Mouse (Mus musculus): ENCODE data around the gene Arap1. TPM values are rescaled to one million over a fixed set of nuclear protein-coding genes. Genes with fewer than 3 reads are reported as not detected.

Gene Arap1
- total and polyA plus RNA-seq, 2 experiments: 43.8 to 88.2 TPM

DNA sequence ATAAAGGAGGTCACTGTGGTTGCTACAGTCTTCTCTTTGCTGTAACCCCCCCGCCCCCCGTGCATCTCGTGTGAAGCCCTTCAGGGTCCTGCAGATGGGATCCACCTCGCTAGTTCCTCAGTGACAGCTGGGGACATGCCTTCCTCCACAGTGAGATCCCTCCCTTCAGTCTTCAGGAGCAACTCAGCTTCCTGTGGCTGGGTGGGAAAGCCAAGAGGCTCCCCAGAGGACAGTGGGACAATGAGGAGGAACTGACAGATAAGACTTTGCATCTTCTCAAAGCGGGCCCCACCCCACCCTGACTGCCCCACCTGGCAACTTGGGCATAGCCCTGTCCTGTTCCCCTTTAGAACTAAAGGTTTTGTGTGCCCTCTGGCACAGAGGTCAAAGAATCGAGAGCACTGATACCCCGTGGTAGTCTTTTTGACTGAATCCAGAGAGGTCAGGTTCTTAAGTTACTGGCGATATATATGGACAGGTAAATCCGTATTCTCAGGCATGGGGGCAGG, 111.5 kb downstream of the Arap1 start:
- Histone ChIP-seq H3K27ac (replicated peaks; ENCODE audit: insufficient read depth, low read depth, low read length) (no peak overlapping the region), H3K27me3 (ENCODE audit: control insufficient read depth, insufficient read depth, low read length) (no peaks in the 10 kb centered on the region), H3K4me3 (ENCODE audit: insufficient read depth, low read depth, low read length) (no peak overlapping the region), H3K79me2 (ENCODE audit: control insufficient read depth, insufficient read depth, low read length) (no peaks in the 10 kb centered on the region), H3K4me1 (ENCODE audit: control insufficient read depth, insufficient read depth, low read length) (peaks cover 3% of the 10 kb centered on the region), H3K36me3 (ENCODE audit: control insufficient read depth, insufficient read depth, low read length) (no peaks in the 10 kb centered on the region), H3K9ac (ENCODE audit: low read depth, low read length) (no peak overlapping the region)
- no peak for DNase-seq (ENCODE audit: extremely low read depth, low read depth, low spot score)
- WGBS: 71% methylated on average over 9 of the region's 9 CpGs
- TF ChIP-seq CTCF (IDR thresholded peaks at IDR 0.05; ENCODE audit: low read depth, low read length) (no peak), POLR2A (IDR thresholded peaks at IDR 0.05; ENCODE audit: extremely low read depth, insufficient read depth, low read length) (no peak)

DNA sequence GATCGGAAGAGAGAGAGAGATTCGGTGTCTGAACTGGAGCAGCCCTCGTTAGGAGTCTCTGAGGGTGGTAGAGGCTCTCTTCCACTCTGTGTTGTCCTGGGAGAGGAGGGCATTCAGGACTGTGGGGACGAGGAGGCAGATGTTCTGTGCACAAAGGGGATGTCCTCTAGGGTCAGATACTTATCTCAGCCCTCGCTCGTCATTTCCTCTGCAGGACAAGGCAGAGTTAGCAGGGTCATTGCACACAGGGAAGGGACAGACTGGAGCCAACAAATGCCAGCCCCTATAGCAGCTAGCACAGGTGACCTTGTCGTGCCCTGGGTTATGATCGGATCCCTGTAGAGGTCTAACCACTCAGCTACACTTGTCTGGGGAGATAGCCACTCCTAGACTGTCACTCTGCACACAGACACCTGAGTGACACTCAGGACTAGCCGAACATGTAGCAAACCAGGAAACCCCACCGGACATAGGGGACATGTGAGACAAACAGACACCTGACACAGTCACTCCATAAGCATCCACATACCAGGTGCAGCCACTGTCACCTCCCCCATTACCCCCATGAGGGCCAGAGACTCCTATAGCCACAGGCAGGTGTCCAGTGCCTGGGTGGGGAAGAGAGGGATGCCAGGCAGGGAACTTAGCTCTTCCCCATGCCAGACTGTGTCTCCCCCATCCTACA, 112.2 kb downstream of the Arap1 start:
- WGBS: 64% methylated on average over 10 of the region's 10 CpGs
- Histone ChIP-seq H3K4me1 (ENCODE audit: control insufficient read depth, insufficient read depth, low read length) (peaks cover 2% of the 10 kb centered on the region; the same call in 1 of the 2 replicates), H3K9ac (ENCODE audit: low read depth, low read length) (no peak overlapping the region)

DNA sequence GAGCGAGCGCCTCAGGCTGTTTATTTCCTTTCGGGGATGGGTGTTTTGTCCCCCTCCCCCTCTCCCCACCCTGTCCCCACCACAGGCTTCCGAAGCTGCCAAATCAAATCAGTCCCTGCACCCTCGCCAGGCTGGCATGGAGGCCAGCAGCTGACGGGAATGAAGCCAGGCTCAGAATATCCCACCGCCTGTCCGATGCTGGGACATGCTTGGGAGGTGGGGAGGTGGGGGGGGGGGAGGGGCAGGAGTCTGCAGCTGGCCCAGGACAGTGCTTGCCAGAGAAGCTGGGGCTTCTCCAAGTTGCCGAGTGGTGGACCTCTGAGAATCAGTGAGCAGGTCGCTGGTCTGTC, 112.7 kb downstream of the Arap1 start:
- TF ChIP-seq CTCF (IDR thresholded peaks at IDR 0.05; ENCODE audit: low read depth, low read length) (no peak), POLR2A (IDR thresholded peaks at IDR 0.05; ENCODE audit: extremely low read depth, insufficient read depth, low read length) (no peak)
- Histone ChIP-seq H3K4me1 (ENCODE audit: control insufficient read depth, insufficient read depth, low read length) (peaks cover 4% of the 10 kb centered on the region; the same call in 1 of the 2 replicates), H3K36me3 (ENCODE audit: control insufficient read depth, insufficient read depth, low read length) (no peaks in the 10 kb centered on the region), H3K27me3 (ENCODE audit: control insufficient read depth, insufficient read depth, low read length) (no peaks in the 10 kb centered on the region), H3K27ac (replicated peaks; ENCODE audit: insufficient read depth, low read depth, low read length) (no peak overlapping the region), H3K9ac (ENCODE audit: low read depth, low read length) (no peak overlapping the region), H3K79me2 (ENCODE audit: control insufficient read depth, insufficient read depth, low read length) (no peaks in the 10 kb centered on the region), H3K4me3 (ENCODE audit: insufficient read depth, low read depth, low read length) (no peak overlapping the region)
- no peak for DNase-seq (ENCODE audit: extremely low read depth, low read depth, low spot score)
- WGBS: 61% methylated on average over 10 of the region's 10 CpGs

More for the DNA sequence above, 112.2 kb downstream of the Arap1 start:
- Histone ChIP-seq H3K27ac (replicated peaks; ENCODE audit: insufficient read depth, low read depth, low read length) (no peak overlapping the region), H3K4me3 (ENCODE audit: insufficient read depth, low read depth, low read length) (no peak overlapping the region), H3K36me3 (ENCODE audit: control insufficient read depth, insufficient read depth, low read length) (no peaks in the 10 kb centered on the region), H3K79me2 (ENCODE audit: control insufficient read depth, insufficient read depth, low read length) (no peaks in the 10 kb centered on the region), H3K27me3 (ENCODE audit: control insufficient read depth, insufficient read depth, low read length) (no peaks in the 10 kb centered on the region)
- DNase-seq (ENCODE audit: extremely low read depth, low read depth, low spot score): no peak
- TF ChIP-seq CTCF (IDR thresholded peaks at IDR 0.05; ENCODE audit: low read depth, low read length) (no peak), POLR2A (IDR thresholded peaks at IDR 0.05; ENCODE audit: extremely low read depth, insufficient read depth, low read length) (no peak)

DNA sequence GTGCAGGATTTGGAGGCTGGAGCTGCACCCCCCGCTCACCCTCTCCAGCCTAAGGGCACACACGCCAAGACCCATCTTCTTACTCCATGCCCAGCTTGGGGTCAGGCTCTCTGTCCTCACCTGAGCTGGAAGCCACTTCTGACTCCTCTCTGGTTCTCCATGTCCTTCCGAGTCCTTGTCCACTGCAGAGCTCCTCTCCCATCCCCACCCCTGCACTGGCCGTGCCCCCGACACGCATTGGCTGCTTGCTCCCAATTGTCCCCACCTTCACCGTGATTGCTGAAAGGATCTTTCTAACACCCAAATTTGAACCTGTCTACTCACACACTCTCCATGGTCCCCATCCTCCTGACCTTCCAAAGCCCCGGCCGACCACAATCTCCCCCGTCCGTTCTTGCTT, 113.7 kb downstream of the Arap1 start:
- DNase-seq (ENCODE audit: extremely low read depth, low read depth, low spot score): no peak
- WGBS: 74% methylated on average over 11 of the region's 11 CpGs
- no peaks in the 10 kb centered on the region for H3K79me2 ChIP-seq (ENCODE audit: control insufficient read depth, insufficient read depth, low read length)
- TF ChIP-seq CTCF (IDR thresholded peaks at IDR 0.05; ENCODE audit: low read depth, low read length): no peak
- TF ChIP-seq POLR2A (IDR thresholded peaks at IDR 0.05; ENCODE audit: extremely low read depth, insufficient read depth, low read length): no peak
- H3K4me1 ChIP-seq (ENCODE audit: control insufficient read depth, insufficient read depth, low read length): peaks cover 4% of the 10 kb centered on the region; the same call in 1 of the 2 replicates
- no peak overlapping the region for H3K27ac ChIP-seq (replicated peaks; ENCODE audit: insufficient read depth, low read depth, low read length)
- H3K36me3 ChIP-seq (ENCODE audit: control insufficient read depth, insufficient read depth, low read length): no peaks in the 10 kb centered on the region
- no peak overlapping the region for H3K9ac ChIP-seq (ENCODE audit: low read depth, low read length)
- no peak overlapping the region for H3K4me3 ChIP-seq (ENCODE audit: insufficient read depth, low read depth, low read length)
- H3K27me3 ChIP-seq (ENCODE audit: control insufficient read depth, insufficient read depth, low read length): no peaks in the 10 kb centered on the region

Other genes with a start within 250 kb of the Arap1 start
- 8.7 and 9.1 TPM in 2 replicates for gene Atg16l2, start 45.8 kb upstream of the Arap1 start, total RNA-seq (2014; rRNA removed)
- gene Atg16l2, start 45.8 kb upstream of the Arap1 start, polyA plus RNA-seq (2012; rRNA removed): 8.2 and 13.8 TPM in 2 replicates
- 779 and 846 TPM in 2 replicates for gene Stard10, start 31.0 kb upstream of the Arap1 start, total RNA-seq (2014; rRNA removed)
- 1,131 and 1,407 TPM in 2 replicates for gene Stard10, start 31.0 kb upstream of the Arap1 start, polyA plus RNA-seq (2012; rRNA removed)
- gene Gm45837, start 62.8 kb downstream of the Arap1 start, total RNA-seq (2014; rRNA removed): not detected in 2 replicates
- not detected in 2 replicates for gene Gm45837, start 62.8 kb downstream of the Arap1 start, polyA plus RNA-seq (2012; rRNA removed)
- 11.4 and 13.2 TPM in 2 replicates for gene Pde2a, start 73.6 kb downstream of the Arap1 start, total RNA-seq (2014; rRNA removed)
- 7.7 and 7.9 TPM in 2 replicates for gene Pde2a, start 73.6 kb downstream of the Arap1 start, polyA plus RNA-seq (2012; rRNA removed)
- gene Art2b, start 237.5 kb downstream of the Arap1 start, total RNA-seq (2014; rRNA removed): 0.94 and 1.2 TPM in 2 replicates
- gene Art2b, start 237.5 kb downstream of the Arap1 start, polyA plus RNA-seq (2012; rRNA removed): 0.56 and 0.75 TPM in 2 replicates